ENCODE assay signal across 8 mouse cellular contexts in the genomic region with DNA sequence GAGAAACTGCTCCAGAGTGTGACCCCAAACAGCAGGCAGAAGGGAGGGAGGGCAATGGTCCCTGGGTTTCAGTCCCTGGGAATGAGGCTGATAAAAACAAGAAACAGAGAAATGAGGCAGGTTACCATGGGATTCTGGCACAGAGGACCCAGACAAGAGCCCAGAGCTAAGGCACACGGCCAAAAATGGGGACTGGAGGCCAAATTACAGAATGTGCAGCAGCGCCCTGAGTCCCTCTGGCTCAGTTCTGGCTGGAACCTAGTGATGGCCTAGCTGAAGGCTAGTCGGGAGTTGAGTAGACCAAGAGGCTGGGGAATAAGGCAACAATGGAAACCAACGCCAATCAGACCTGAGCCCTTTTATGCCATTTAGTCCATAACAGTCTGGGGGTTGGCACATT. TPM values are rescaled to one million over a fixed set of nuclear protein-coding genes. Genes with fewer than 3 reads are reported as not detected.
DNase-seq lines count a peak whose midpoint lies in the region; ATAC-seq lines count a peak whose summit lies in the region.

No protein-coding gene starts in this region.

- no peaks in the 10 kb centered on the region for H3K9me3 ChIP-seq in liver, embryonic 13.5 days (replicated peaks)
- H3K9me3 ChIP-seq in liver, embryonic 11.5 days (ENCODE audit: control insufficient read depth, low read length): no peaks in the 10 kb centered on the region
- no peaks in the 10 kb centered on the region for H3K9me3 ChIP-seq in neural tube, embryonic 14.5 days (ENCODE audit: control insufficient read depth, low read length)

- peak overlapping the region; percentile 63 for H3K27ac ChIP-seq in liver, embryonic 13.5 days
- H3K27ac ChIP-seq in liver, embryonic 11.5 days (ENCODE audit: low read depth, low read length): no peak overlapping the region
- H3K27ac ChIP-seq in neural tube, embryonic 14.5 days (ENCODE audit: low read depth, low read length): peak overlapping the region; percentile 49; the same call in 1 of the 2 replicates

- no peaks in the 10 kb centered on the region for H3K36me3 ChIP-seq in liver, embryonic 13.5 days
- H3K36me3 ChIP-seq in liver, embryonic 11.5 days (ENCODE audit: control insufficient read depth, insufficient read depth, low read length): no peaks in the 10 kb centered on the region
- no peaks in the 10 kb centered on the region for H3K36me3 ChIP-seq in neural tube, embryonic 14.5 days (ENCODE audit: control insufficient read depth, insufficient read depth, low read length)

- H3K9ac ChIP-seq in liver, embryonic 13.5 days: no peak overlapping the region
- no peak overlapping the region for H3K9ac ChIP-seq in liver, embryonic 11.5 days (ENCODE audit: low read depth, low read length)
- no peak overlapping the region for H3K9ac ChIP-seq in neural tube, embryonic 14.5 days (replicated peaks; ENCODE audit: low read depth, low read length)

- H3K4me2 ChIP-seq in liver, embryonic 13.5 days: no peak overlapping the region
- H3K4me2 ChIP-seq in liver, embryonic 11.5 days: no peak overlapping the region; the same call in 1 of the 2 replicates
- H3K4me2 ChIP-seq in neural tube, embryonic 14.5 days (ENCODE audit: low read depth, low read length): no peak overlapping the region

- no peak overlapping the region for H3K4me3 ChIP-seq in liver, embryonic 13.5 days (replicated peaks)
- no peak overlapping the region for H3K4me3 ChIP-seq in liver, embryonic 11.5 days (ENCODE audit: low read depth, low read length)
- H3K4me3 ChIP-seq in neural tube, embryonic 14.5 days (ENCODE audit: low read depth, low read length): no peak overlapping the region

- ATAC-seq in liver, embryonic 13.5 days (ENCODE audit: low read depth): no peak
- no peak for ATAC-seq in liver, embryonic 11.5 days (replicated peaks; ENCODE audit: low FRiP score)
- ATAC-seq in neural tube, embryonic 14.5 days (ENCODE audit: low read depth): peak; percentile 85
- no peak for ATAC-seq in monocyte, adult 5-6 weeks (replicated peaks; ENCODE audit: insufficient number of reproducible peaks, low FRiP score, low TSS enrichment, poor library complexity, severe bottlenecking)

- DNase-seq in liver, embryonic 13.5 days: no peak
- no peak for DNase-seq in liver, embryonic 11.5 days (ENCODE audit: low spot score)
- DNase-seq in cerebellum, adult 18-20 months: peak; percentile 91 to 93
- DNase-seq in gastrocnemius, postnatal 4 days (ENCODE audit: low spot score in 2 of 2): peak; percentile 54 to 83
- peak; percentile 87 to 96 for DNase-seq in layer of hippocampus, postnatal 14 days (ENCODE audit: low spot score in 2 of 2)
- DNase-seq in thymus, postnatal 0 days (ENCODE audit: low spot score): no peak

- peaks cover 65% of the 10 kb centered on the region for H3K4me1 ChIP-seq in liver, embryonic 13.5 days (replicated peaks)
- H3K4me1 ChIP-seq in liver, embryonic 11.5 days (replicated peaks; ENCODE audit: control insufficient read depth, insufficient read depth, low read length): peaks cover 17% of the 10 kb centered on the region
- peaks cover 13% of the 10 kb centered on the region for H3K4me1 ChIP-seq in neural tube, embryonic 14.5 days (ENCODE audit: control insufficient read depth, insufficient read depth, low read length)

- H3K27me3 ChIP-seq in liver, embryonic 13.5 days: no peaks in the 10 kb centered on the region
- no peaks in the 10 kb centered on the region for H3K27me3 ChIP-seq in liver, embryonic 11.5 days (replicated peaks; ENCODE audit: control insufficient read depth, insufficient read depth, low read length)
- H3K27me3 ChIP-seq in neural tube, embryonic 14.5 days (ENCODE audit: control insufficient read depth, insufficient read depth, low read length): no peaks in the 10 kb centered on the region

- WGBS in liver, embryonic 13.5 days (ENCODE audit: insufficient replicate concordance): 72% methylated on average over 4 of the region's 4 CpGs
- WGBS in liver, embryonic 11.5 days: 86% methylated on average over 4 of the region's 4 CpGs
- WGBS in neural tube, embryonic 14.5 days: 69% methylated on average over 4 of the region's 4 CpGs

RNA-seq across cellular contexts. Expression of a gene that starts 28.1 kb away (rescaled TPM):
- 4.1 and 5.5 TPM in 2 replicates for polyA plus RNA-seq in liver, embryonic 13.5 days (2015; fragmentation: Nextera tagmentation; extraction: Ambion mirVana)
- 13.1 and 16.6 TPM in 2 replicates for polyA plus RNA-seq in liver, embryonic 11.5 days (2014; fragmentation: Nextera tagmentation; extraction: Ambion mirVana)
- total RNA-seq in gastrocnemius, postnatal 4 days (2021): 10 to 100 TPM; 28.7 to 32.1 TPM
- 10 to 100 TPM; 20.9 to 21.7 TPM for total RNA-seq in layer of hippocampus, postnatal 14 days (2021)
- polyA plus RNA-seq in neural tube, embryonic 14.5 days (2014; fragmentation: Nextera tagmentation; extraction: Ambion mirVana): 17.2 and 23.2 TPM in 2 replicates
- polyA plus RNA-seq in thymus, postnatal 0 days (2015; fragmentation: Nextera tagmentation; extraction: Ambion mirVana): 18.8 and 19.0 TPM in 2 replicates
- 15.6 to 23.1 TPM (median 18.1 TPM) in 3 replicates for total RNA-seq in monocyte, adult 5-6 weeks (2017)

Comparison
In these comparisons a context has a peak if more than half of its experiments do, and no peak if none do; other contexts are left out.
1. DNase-seq: peak in cerebellum, adult 18-20 months (2 of 2), gastrocnemius, postnatal 4 days (2 of 2) and layer of hippocampus, postnatal 14 days (2 of 2); none in liver, embryonic 13.5 days (single experiment), liver, embryonic 11.5 days (single experiment) and thymus, postnatal 0 days (single experiment).